Mouse (Mus musculus): ENCODE measurements at regions not wholly inside any gene's neighbourhood (a gene's known extent, or its start where the extent isn't known, plus 50 kb on each side); places are given as distances from the start of the nearest gene placed in this dataset.

DNA sequence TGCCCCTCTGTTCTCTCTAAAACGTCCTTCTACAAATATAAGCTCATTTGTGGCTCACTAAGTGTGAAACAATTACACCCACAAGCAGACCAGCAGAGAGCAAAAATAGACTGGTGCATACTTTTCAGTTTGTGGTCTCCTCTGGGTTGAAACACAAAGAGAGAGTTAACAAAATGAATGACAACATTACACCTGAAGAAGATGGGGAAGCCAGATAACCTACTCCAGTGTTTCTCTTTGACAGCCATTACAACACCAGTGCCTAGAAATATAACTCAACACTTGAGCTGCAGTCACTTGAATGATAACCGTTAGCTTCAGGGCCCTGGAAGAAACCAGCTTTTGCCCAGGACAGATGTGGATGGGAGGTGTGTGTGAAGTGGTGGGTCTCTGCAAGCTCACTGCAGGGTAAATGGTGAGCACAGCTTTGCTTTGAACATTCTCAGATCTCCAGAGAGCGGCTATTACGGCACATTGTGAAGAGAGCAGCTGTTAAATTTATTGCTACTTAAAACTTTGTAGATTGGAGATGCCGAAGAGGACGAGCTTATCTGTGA lies 316.5 kb upstream of the 4930412O13Rik start:
- Histone ChIP-seq H3K4me1 (peaks cover 6% of the 10 kb centered on the region), H3K36me3 (no peaks in the 10 kb centered on the region), H3K9ac (replicated peaks) (no peak overlapping the region), H3K4me2 (no peak overlapping the region), H3K27ac (replicated peaks) (no peak overlapping the region), H3K27me3 (replicated peaks) (no peaks in the 10 kb centered on the region), H3K9me3 (replicated peaks) (no peaks in the 10 kb centered on the region), H3K4me3 (replicated peaks) (no peak overlapping the region)
- no peak for ATAC-seq (ENCODE audit: low FRiP score)
- WGBS, result 7% methylated on average over 6 of the region's 6 CpGs

DNA sequence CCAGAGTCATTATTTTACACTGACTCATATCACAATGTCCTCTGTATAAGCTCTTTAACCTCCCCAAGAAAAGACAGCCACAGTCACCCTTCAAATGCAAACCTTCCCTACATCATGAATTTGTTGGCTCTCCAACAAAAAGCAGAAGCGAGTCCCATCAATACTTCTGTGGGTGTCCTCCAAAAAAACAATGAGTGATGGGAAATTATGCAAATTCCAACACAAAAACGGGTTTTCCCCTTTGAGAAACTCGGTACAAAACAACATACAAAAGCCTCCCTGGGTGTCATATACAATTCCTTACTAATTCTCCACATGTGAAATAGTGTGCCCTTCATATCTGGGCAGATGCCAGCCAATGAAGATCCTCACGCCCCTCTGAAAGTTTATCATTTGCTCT lies 311.8 kb upstream of the 4930412O13Rik start:
- WGBS, result 84% methylated on average over 4 of the region's 4 CpGs
- Histone ChIP-seq H3K9me3 (replicated peaks) (no peaks in the 10 kb centered on the region), H3K4me1 (peaks cover 8% of the 10 kb centered on the region), H3K27me3 (replicated peaks) (no peaks in the 10 kb centered on the region), H3K9ac (replicated peaks) (no peak overlapping the region), H3K27ac (replicated peaks) (no peak overlapping the region), H3K4me3 (replicated peaks) (no peak overlapping the region), H3K4me2 (no peak overlapping the region), H3K36me3 (no peaks in the 10 kb centered on the region)
- no peak for ATAC-seq (ENCODE audit: low FRiP score)

DNA sequence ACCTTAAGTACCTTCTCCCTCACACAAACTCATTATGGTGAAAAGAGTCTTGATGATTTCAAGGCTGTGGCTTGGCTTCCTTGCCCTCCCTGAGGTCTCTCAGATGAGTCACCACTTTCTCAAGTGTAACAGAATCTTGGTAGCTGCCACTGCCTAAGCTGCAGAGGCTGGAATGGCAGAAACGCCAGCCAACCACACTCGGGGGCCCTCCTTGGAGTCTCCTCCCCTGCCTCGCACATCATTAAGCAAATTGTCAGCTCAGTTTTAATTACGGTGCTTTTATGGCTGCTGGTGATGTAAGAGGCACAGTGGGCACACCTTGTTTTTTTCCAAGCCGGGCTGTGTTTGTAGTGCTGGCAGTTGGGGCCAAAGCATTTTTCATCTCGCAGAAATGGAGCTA lies 306.9 kb upstream of the 4930412O13Rik start:
- no peak overlapping the region for H3K4me2 ChIP-seq
- H3K9ac ChIP-seq (replicated peaks), result no peak overlapping the region
- no peaks in the 10 kb centered on the region for H3K9me3 ChIP-seq (replicated peaks)
- no peak overlapping the region for H3K4me3 ChIP-seq (replicated peaks)
- H3K27ac ChIP-seq (replicated peaks), result no peak overlapping the region
- 16% methylated on average over 6 of the region's 6 CpGs for WGBS
- no peaks in the 10 kb centered on the region for H3K36me3 ChIP-seq
- H3K27me3 ChIP-seq (replicated peaks), result no peaks in the 10 kb centered on the region
- peaks cover 3% of the 10 kb centered on the region for H3K4me1 ChIP-seq
- peak; percentile 81 for ATAC-seq (ENCODE audit: low FRiP score)

DNA sequence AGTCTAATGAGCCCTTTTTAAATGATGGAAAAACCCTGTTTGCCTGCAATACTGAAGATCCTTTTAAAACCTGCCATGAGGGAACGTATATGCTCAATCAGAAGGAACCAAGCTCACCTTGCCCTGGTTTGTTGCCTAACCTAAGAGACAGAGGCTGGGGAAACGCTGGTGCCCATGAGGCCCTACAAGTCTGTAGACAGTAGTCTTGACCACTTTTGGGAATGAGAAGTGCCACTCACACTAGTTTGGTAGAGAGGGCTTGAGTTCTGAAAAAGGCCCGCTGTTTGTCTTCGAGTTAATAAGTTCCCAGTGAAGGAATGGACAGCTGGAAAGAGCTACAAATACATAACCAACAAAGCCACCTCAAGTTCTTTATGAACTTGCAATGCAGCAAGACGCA lies 306.4 kb upstream of the 4930412O13Rik start:
- 0 out of 2 replicates have a peak, but pooled peaks have one; percentile 5 for ATAC-seq (ENCODE audit: low FRiP score)
- Histone ChIP-seq H3K36me3 (no peaks in the 10 kb centered on the region), H3K9ac (replicated peaks) (no peak overlapping the region), H3K4me2 (no peak overlapping the region), H3K4me3 (replicated peaks) (no peak overlapping the region), H3K9me3 (replicated peaks) (no peaks in the 10 kb centered on the region), H3K27me3 (replicated peaks) (no peaks in the 10 kb centered on the region), H3K27ac (replicated peaks) (no peak overlapping the region), H3K4me1 (peaks cover 3% of the 10 kb centered on the region)
- WGBS, result 87% methylated on average over 5 of the region's 5 CpGs

DNA sequence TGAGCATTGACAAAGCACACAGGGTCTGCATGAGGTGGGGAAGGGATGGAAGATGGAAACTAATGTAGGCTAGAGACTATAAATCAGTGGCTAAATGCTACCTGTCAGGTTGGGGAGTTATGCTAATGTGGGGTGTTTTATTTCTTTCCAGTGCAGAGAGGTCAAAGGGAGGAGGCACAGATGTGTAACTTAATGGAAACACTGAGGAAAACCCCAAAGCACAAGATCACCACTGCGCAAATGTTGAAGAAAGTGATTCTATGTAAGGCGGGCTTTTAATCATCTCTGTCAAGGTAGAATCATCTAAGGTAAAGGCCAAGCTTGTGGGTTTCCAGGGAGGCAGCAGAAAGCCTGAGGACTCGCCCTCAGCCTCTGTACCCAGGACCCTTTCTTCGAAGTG lies 303.2 kb upstream of the 4930412O13Rik start:
- Histone ChIP-seq H3K4me3 (replicated peaks) (no peak overlapping the region), H3K27ac (replicated peaks) (no peak overlapping the region), H3K4me2 (no peak overlapping the region), H3K4me1 (peaks cover 3% of the 10 kb centered on the region), H3K36me3 (no peaks in the 10 kb centered on the region), H3K9me3 (replicated peaks) (no peaks in the 10 kb centered on the region), H3K27me3 (replicated peaks) (no peaks in the 10 kb centered on the region), H3K9ac (replicated peaks) (no peak overlapping the region)
- 87% methylated on average over 4 of the region's 4 CpGs for WGBS
- ATAC-seq (ENCODE audit: low FRiP score), result no peak

DNA sequence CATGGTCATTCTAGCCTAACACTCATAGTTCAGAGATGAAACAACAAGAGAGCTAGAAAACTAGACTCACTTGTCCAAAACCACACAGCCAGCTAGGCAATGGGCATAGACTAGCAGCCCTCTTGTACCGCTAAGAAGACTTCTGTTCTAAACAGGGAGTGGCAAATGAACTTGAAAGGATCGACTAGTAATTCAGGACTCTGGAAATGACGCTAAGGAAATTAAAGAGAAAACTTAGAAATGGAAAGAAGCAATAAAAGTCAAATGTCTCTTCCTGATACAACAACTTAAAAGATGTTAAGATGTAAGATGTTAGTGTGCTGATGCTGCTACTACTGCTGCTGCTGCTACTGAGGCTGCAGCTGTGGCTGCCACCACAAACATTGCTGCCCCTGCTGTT lies 293.7 kb upstream of the 4930412O13Rik start:
- 93% methylated on average over 3 of the region's 3 CpGs for WGBS
- Histone ChIP-seq H3K9ac (replicated peaks) (no peak overlapping the region), H3K4me3 (replicated peaks) (no peak overlapping the region), H3K9me3 (replicated peaks) (no peaks in the 10 kb centered on the region), H3K4me2 (no peak overlapping the region), H3K27me3 (replicated peaks) (no peaks in the 10 kb centered on the region), H3K4me1 (no peaks in the 10 kb centered on the region), H3K27ac (replicated peaks) (no peak overlapping the region), H3K36me3 (no peaks in the 10 kb centered on the region)
- ATAC-seq (ENCODE audit: low FRiP score), result no peak

DNA sequence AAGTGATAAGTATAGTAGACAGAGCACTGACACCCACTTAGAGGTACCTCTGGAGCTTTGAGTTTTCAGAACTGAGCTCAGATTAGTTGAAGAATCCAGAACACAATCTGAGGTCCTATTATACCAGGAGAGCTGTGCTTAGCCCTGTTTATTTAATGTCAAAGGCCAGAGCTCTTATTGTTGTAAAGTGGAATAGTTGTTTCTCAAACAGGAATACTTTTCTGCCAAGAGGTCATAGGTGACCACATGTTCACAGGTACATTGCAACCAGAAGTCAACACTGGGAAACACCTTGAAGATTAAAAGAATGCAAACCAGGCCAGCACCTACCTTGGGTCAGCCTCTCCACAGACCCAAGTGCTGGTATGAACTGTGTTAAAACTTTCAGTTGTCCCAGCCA lies 291.9 kb upstream of the 4930412O13Rik start:
- Histone ChIP-seq H3K36me3 (no peaks in the 10 kb centered on the region), H3K4me1 (no peaks in the 10 kb centered on the region), H3K27ac (replicated peaks) (no peak overlapping the region), H3K27me3 (replicated peaks) (no peaks in the 10 kb centered on the region), H3K4me2 (no peak overlapping the region), H3K9me3 (replicated peaks) (no peaks in the 10 kb centered on the region), H3K4me3 (replicated peaks) (no peak overlapping the region), H3K9ac (replicated peaks) (no peak overlapping the region)
- no peak for ATAC-seq (ENCODE audit: low FRiP score)

DNA sequence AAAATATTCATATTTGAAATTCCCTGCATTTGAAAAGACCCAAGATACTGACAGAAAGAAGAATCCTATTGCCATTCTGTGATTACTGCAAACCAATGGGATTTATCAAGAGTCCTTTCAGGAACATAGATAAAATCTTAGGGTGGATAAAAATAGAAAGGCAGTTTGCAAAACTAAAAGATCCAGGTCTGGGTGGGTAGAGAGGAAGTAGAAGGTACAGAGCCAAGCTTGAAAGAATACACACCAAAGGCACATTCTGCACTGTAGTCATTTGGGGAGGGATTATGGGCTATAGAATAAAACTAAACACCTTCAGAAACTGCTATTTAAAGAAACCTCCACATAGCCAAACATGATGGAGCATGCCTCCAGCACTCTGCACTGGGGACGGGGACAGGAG lies 288.5 kb upstream of the 4930412O13Rik start:
- Histone ChIP-seq H3K4me3 (replicated peaks) (no peak overlapping the region), H3K27me3 (replicated peaks) (no peaks in the 10 kb centered on the region), H3K9me3 (replicated peaks) (no peaks in the 10 kb centered on the region), H3K27ac (replicated peaks) (no peak overlapping the region), H3K9ac (replicated peaks) (no peak overlapping the region), H3K36me3 (no peaks in the 10 kb centered on the region), H3K4me1 (no peaks in the 10 kb centered on the region), H3K4me2 (no peak overlapping the region)
- WGBS, result 78% methylated on average over 1 of the region's 1 CpGs
- no peak for ATAC-seq (ENCODE audit: low FRiP score)

DNA sequence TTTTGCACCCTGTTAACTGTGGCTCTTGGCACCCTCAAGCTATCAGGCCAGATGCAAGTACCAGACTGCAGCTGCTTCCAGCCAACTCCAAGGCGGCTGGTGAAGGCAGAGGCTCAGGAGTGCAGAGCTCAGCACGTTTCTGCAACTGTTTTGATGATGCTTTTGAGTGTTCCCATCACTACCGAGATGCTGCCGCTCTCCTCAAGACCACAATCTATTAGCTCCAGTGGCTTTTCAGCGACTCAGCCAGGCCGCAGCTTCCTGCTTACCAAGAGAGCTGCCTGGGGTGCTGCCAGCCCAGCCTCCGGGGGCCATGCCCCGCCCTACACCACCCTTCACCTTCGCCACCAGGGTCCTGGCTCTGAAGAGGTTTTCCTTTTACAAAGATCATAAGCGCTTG lies 287.1 kb upstream of the 4930412O13Rik start:
- no peak overlapping the region for H3K9ac ChIP-seq (replicated peaks)
- no peaks in the 10 kb centered on the region for H3K27me3 ChIP-seq (replicated peaks)
- H3K36me3 ChIP-seq, result no peaks in the 10 kb centered on the region
- no peak for ATAC-seq (ENCODE audit: low FRiP score)
- no peak overlapping the region for H3K4me2 ChIP-seq
- no peak overlapping the region for H3K27ac ChIP-seq (replicated peaks)
- no peak overlapping the region for H3K4me3 ChIP-seq (replicated peaks)
- no peaks in the 10 kb centered on the region for H3K9me3 ChIP-seq (replicated peaks)
- H3K4me1 ChIP-seq, result no peaks in the 10 kb centered on the region
- WGBS, result 43% methylated on average over 10 of the region's 10 CpGs

DNA sequence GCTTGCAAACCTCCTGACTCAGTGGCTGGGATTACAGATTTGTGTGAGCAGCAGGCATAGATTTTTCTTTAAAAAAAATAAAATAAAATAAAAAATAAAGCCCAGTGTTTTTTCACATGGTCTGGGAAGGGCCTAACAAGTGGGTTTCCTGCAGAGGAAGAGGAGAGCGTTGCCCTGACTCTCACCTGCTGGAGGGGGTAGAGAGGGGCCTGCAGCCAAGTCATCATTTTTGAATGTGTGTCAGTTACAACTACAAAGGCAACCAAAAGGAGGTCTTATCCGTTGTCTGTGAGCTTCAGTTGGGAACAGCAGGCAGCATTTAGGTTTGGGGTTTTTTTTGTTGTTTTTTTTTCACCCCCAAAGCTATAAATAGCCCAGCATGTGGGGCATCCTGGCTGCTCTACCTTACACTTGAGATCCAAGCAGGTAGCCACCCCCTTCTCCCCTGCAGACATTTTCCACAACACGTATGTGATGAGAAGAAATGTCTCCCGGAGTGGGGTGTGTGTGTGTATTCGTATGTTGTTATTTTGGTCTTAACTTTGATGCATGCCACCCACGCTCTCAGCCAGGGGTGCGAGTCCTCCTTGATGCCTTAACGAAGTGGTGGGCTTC lies 285.7 kb upstream of the 4930412O13Rik start:
- Histone ChIP-seq H3K27me3 (replicated peaks) (no peaks in the 10 kb centered on the region), H3K4me1 (no peaks in the 10 kb centered on the region), H3K27ac (replicated peaks) (no peak overlapping the region), H3K4me2 (no peak overlapping the region), H3K9me3 (replicated peaks) (no peaks in the 10 kb centered on the region), H3K36me3 (no peaks in the 10 kb centered on the region), H3K9ac (replicated peaks) (no peak overlapping the region), H3K4me3 (replicated peaks) (no peak overlapping the region)
- no peak for ATAC-seq (ENCODE audit: low FRiP score)
- 75% methylated on average over 8 of the region's 8 CpGs for WGBS

DNA sequence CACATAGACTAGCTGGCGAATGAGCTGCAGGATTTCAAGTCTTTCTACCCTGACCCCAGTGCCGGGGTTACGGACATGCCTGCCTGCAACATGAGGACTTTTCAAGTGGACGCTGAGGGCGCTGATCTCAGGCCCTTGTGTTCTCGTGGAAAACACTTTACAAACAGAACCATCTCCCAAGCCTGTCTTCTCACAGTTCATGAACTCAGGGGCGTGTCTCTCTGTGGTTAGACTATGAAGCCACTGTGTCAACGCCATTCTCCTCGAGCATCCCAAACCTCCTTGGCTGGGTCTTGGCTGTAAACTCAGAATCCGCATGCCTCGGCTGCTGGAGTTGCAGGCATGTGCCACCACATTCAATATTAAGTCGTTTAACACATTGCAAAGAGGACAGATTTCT lies 284.9 kb upstream of the 4930412O13Rik start:
- Histone ChIP-seq H3K4me1 (no peaks in the 10 kb centered on the region), H3K27ac (replicated peaks) (no peak overlapping the region), H3K9me3 (replicated peaks) (no peaks in the 10 kb centered on the region), H3K27me3 (replicated peaks) (no peaks in the 10 kb centered on the region), H3K4me3 (replicated peaks) (no peak overlapping the region), H3K4me2 (no peak overlapping the region), H3K36me3 (no peaks in the 10 kb centered on the region), H3K9ac (replicated peaks) (no peak overlapping the region)
- WGBS, result 80% methylated on average over 12 of the region's 12 CpGs
- ATAC-seq (ENCODE audit: low FRiP score), result no peak

DNA sequence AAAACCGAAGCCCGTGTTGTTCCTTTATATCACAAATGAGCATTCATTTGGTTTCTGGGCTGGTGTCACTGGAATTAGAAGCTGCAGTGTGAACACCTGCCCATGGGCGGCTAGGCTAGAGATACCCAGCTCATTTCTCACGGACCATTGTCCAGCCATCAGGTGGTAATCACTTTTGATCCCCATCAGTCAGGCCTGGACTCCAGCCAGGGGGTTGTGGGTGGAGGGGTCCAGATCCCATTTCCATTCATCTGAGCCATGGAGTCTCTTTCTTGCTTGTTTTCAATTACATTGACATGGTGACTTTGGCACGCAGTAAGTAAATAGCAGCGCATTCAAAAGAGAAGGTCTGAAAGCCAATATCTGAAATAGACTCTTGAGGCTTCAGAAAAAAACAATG lies 276.1 kb upstream of the 4930412O13Rik start:
- no peaks in the 10 kb centered on the region for H3K36me3 ChIP-seq
- H3K4me2 ChIP-seq, result no peak overlapping the region
- no peak overlapping the region for H3K4me3 ChIP-seq (replicated peaks)
- WGBS, result 58% methylated on average over 6 of the region's 6 CpGs
- no peak for ATAC-seq (ENCODE audit: low FRiP score)
- no peak overlapping the region for H3K9ac ChIP-seq (replicated peaks)
- H3K27me3 ChIP-seq (replicated peaks), result no peaks in the 10 kb centered on the region
- H3K27ac ChIP-seq (replicated peaks), result no peak overlapping the region
- peaks cover 3% of the 10 kb centered on the region; the same call in 1 of the 2 replicates for H3K4me1 ChIP-seq
- H3K9me3 ChIP-seq (replicated peaks), result no peaks in the 10 kb centered on the region

Data from neural tube, embryonic 15.5 days (tissue).